Mouse (Mus musculus) myocyte (in vitro differentiated cells): ENCODE data around the gene Tspan18. TPM values are rescaled to one million over a fixed set of nuclear protein-coding genes. Genes with fewer than 3 reads are reported as not detected.
A peak's percentile ranks its signal among the peaks of the same experiment; 100 is the strongest.

Experiments used
- H3K27me3 ChIP-seq: one replicate; pipeline ENCODE4 v1.6.1; 2011; ENCODE audit not compliant: control insufficient read depth, insufficient read depth, insufficient read length
- H3K36me3 ChIP-seq: one replicate; pipeline ENCODE4 v1.6.1; 2011; ENCODE audit not compliant: control insufficient read depth, insufficient read depth
- H3K4me2 ChIP-seq: one replicate; pipeline ENCODE4 v1.6.1; 2011; ENCODE audit warnings: low read depth, control low read depth
- H3K4me3 ChIP-seq: one replicate; pipeline ENCODE4 v1.5.1; 2011; ENCODE audit warnings: mild to moderate bottlenecking, control low read depth, moderate library complexity
- H3K79me2 ChIP-seq: one replicate; pipeline ENCODE4 v1.6.1; 2011; ENCODE audit not compliant: control insufficient read depth, insufficient read depth
- H3ac ChIP-seq: one replicate; pipeline ENCODE4 v1.6.1; 2011; ENCODE audit not compliant: control insufficient read depth, insufficient read length
- CEBPB ChIP-seq: IDR thresholded peaks from 2 replicates; pipeline ENCODE4 v1.6.1; 2011; ENCODE audit warnings: mild to moderate bottlenecking, moderate library complexity; ENCODE audit not compliant: poor library complexity, insufficient read depth, severe bottlenecking
- E2F4 ChIP-seq: IDR thresholded peaks from one replicate; pipeline ENCODE4 v1.6.1; 2011; ENCODE audit warnings: mild to moderate bottlenecking, control low read depth, moderate library complexity; ENCODE audit not compliant: insufficient read depth
- MAX ChIP-seq: IDR thresholded peaks from one replicate; pipeline ENCODE4 v1.6.1; 2011; ENCODE audit warnings: low read depth, mild to moderate bottlenecking, control low read depth
- MYOD1 ChIP-seq, 3 experiments: IDR thresholded peaks; one replicate each; pipeline ENCODE4 v1.6.1; 2011; ENCODE audit warnings: control low read depth in 2 of 3, low read depth in 2 of 3, mild to moderate bottlenecking in 2 of 3, moderate library complexity in 1 of 3; ENCODE audit not compliant: insufficient read length in 2 of 3, control insufficient read depth in 1 of 3
- MYOG ChIP-seq, 3 experiments: IDR thresholded peaks; one replicate each; pipeline ENCODE4 v1.6.1; 2011; ENCODE audit warnings: control low read depth in 2 of 3, low read depth in 2 of 3, mild to moderate bottlenecking in 2 of 3; ENCODE audit not compliant: insufficient read length in 2 of 3, control insufficient read depth in 1 of 3, insufficient read depth in 1 of 3
- POLR2A ChIP-seq: IDR thresholded peaks from one replicate; pipeline ENCODE4 v1.6.1; 2011; ENCODE audit warnings: low read depth, mild to moderate bottlenecking, control low read depth, moderate library complexity; ENCODE audit not compliant: insufficient read length
- POLR2AphosphoS2 ChIP-seq: IDR thresholded peaks from one replicate; pipeline ENCODE4 v1.6.1; 2011; ENCODE audit warnings: low read depth, control low read depth; ENCODE audit not compliant: insufficient read length
- REST ChIP-seq: IDR thresholded peaks from one replicate; pipeline ENCODE4 v1.6.1; 2011; ENCODE audit warnings: mild to moderate bottlenecking, control low read depth, moderate library complexity; ENCODE audit not compliant: insufficient read depth, insufficient read length
- SRF ChIP-seq: IDR thresholded peaks from one replicate; pipeline ENCODE4 v1.6.1; 2011; ENCODE audit warnings: low read depth; ENCODE audit not compliant: control insufficient read depth, insufficient read length
- TCF12 ChIP-seq: IDR thresholded peaks from one replicate; pipeline ENCODE4 v1.6.1; 2011; ENCODE audit warnings: mild to moderate bottlenecking, control low read depth; ENCODE audit not compliant: poor library complexity, insufficient read depth, severe bottlenecking
- TCF3 ChIP-seq: IDR thresholded peaks from one replicate; pipeline ENCODE4 v1.6.1; 2011; ENCODE audit warnings: low read depth, control low read depth; ENCODE audit not compliant: insufficient read length
- USF1 ChIP-seq: IDR thresholded peaks from one replicate; pipeline ENCODE4 v1.6.1; 2011; ENCODE audit warnings: low read depth, mild to moderate bottlenecking, control low read depth, moderate library complexity
- polyA plus RNA-seq: library from polyadenylated mRNA; unstranded; fragments of >200 nt; fragmentation: generic; extraction: Trizol; gene quantifications from one replicate; pipeline ENCODE4 v1.2.1, GENCODE M21; 2012; ENCODE audit warnings: missing spikeins

Gene Tspan18
- polyA plus RNA-seq, 1 experiment, result 0.02 TPM

DNA sequence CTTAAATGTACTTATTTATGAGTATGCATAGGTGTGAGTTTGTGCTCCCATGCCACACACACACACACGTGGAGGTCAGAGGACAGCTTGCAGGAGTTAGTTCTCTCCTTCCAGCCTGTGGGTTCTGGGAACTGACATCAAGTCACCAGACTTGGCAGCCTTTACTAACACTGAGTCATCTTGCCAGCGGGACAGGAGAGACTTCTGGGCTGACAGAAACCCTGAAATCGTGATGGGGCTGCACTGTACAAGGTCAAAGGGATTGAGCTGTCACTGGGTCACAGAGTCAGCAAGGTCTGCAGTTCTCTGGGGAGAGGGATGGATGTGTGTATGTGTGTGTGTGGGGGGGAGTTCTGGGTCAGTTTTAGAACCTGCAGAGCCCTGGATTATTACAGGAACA is 36.6 kb downstream of the Tspan18 start:
- Histone ChIP-seq H3K4me2 (peak overlapping the region; percentile 40), H3K4me3 (no peak overlapping the region), H3K79me2 (no peaks in the 10 kb centered on the region), H3ac (no peak overlapping the region), H3K36me3 (no peaks in the 10 kb centered on the region), H3K27me3 (peaks cover 17% of the 10 kb centered on the region)
- TF ChIP-seq MYOD1 (IDR thresholded peaks at IDR 0.05; ENCODE audit: control insufficient read depth in 1 of 3, insufficient read length in 2 of 3, low read depth in 2 of 3) (no peak), SRF (no peak), TCF12 (no peak), POLR2AphosphoS2 (no peak), E2F4 (no peak), USF1 (no peak), POLR2A (no peak), TCF3 (no peak), REST (no peak), MYOG (IDR thresholded peaks at IDR 0.05; ENCODE audit: control insufficient read depth in 1 of 3, insufficient read depth in 1 of 3, insufficient read length in 2 of 3, low read depth in 2 of 3) (no peak), MAX (no peak), CEBPB (no peak)

DNA sequence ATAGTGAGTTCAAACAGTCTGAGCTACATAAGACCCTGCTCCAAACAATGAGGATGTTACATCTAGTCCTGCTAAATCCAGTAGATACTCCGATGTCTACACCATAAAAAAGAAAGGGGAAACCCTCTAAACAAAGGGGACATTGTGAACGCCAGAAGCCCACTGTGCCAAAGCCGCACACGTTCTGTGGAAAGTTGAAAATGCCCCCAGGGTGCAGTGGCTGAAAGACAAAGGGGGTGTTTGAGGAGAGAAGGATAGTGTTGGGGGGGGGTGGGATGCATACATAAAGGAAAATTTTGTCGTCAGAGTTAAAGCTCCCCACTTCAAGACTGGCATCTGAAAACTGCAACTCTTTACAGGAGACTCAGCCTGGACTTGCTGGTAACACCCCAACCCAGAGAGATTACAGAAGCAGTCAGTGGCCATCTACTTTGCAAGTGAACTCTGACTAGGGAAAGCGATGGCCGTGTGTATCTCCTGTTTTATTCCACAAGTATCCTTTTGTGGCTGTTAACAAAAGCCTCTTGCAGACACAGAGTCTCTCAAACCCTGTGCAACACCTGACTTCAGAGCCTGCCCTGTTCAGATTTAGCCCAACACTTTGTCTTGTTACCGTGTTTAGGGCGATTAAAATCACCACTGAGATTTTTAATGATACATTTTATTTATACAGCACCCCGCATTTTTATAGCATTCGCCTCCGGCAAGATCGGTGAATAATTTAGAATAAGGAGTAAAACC is 42.9 kb downstream of the Tspan18 start:
- Histone ChIP-seq H3K4me3 (no peak overlapping the region), H3K36me3 (no peaks in the 10 kb centered on the region), H3K4me2 (no peak overlapping the region), H3K79me2 (no peaks in the 10 kb centered on the region), H3K27me3 (no peaks in the 10 kb centered on the region), H3ac (no peak overlapping the region)
- no peak for TF ChIP-seq POLR2A
- TF ChIP-seq MAX, result no peak
- TF ChIP-seq POLR2AphosphoS2, result no peak
- TF ChIP-seq REST, result no peak
- no peak for TF ChIP-seq USF1
- TF ChIP-seq TCF12, result no peak
- TF ChIP-seq MYOG (IDR thresholded peaks at IDR 0.05; ENCODE audit: control insufficient read depth in 1 of 3, insufficient read depth in 1 of 3, insufficient read length in 2 of 3, low read depth in 2 of 3), result no peak

DNA sequence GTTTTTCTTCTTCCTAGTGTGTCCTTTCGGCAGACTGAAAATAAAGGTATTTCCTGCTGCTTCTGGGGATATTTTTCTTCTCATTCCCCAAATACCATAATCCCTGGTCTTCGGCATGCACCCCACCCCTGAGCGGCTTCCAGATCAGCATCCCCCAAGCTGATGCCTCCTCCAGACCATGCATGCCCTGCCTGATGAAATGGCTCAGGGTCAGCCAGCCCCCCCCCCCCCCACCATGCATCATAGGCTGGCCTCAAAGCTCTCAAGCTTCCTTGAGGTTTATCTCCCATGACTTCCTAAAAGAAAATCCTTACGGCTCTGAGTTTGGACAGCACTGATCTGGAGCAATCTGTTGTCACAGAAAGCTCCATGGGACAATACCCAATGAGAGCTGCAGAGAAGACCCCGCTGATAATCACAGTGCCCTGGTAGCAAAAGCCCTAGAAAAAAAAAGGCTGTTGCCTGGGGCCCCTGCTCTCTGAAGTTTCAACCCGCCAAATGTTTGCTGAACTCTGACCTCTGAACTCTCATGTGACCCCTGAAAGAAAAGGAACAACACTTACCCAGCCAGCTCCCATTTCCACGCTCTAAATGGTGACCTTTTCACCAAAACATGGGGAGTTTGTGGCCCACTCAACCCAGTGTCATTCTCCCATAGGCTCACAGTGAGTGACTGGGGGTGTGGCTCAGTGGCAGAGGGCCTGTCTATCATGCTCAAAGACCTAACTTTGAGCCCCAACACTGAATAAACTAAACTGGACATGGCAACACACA is 43.8 kb downstream of the Tspan18 start:
- Histone ChIP-seq H3K4me2 (no peak overlapping the region), H3K27me3 (no peaks in the 10 kb centered on the region), H3K36me3 (no peaks in the 10 kb centered on the region), H3K79me2 (no peaks in the 10 kb centered on the region), H3ac (no peak overlapping the region), H3K4me3 (no peak overlapping the region)
- TF ChIP-seq CEBPB, result no peak
- no peak for TF ChIP-seq USF1
- TF ChIP-seq REST, result no peak
- TF ChIP-seq TCF3, result no peak
- no peak for TF ChIP-seq E2F4

DNA sequence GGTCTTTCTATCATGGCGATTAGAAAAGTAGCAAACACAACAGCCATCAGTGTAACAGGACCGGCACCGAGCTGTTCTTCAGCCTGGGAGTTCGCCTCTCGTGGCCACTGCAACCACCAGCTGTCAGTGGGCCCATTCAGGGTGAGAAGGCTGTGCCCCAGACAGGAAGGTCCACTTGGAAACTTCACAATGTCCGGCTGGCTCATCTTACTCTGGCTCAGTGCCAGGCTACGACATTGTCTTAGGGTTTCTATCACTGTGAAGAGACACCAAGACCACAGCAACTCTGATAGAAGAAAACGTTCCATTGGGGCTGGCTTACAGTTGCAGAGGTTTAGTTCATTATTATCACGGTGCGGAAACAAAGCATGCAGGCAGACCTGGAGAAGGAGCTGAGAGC is 45.1 kb downstream of the Tspan18 start:
- H3K27me3 ChIP-seq, result no peaks in the 10 kb centered on the region
- H3K36me3 ChIP-seq, result no peaks in the 10 kb centered on the region
- TF ChIP-seq SRF, result no peak
- no peak for TF ChIP-seq E2F4
- TF ChIP-seq TCF3, result no peak
- TF ChIP-seq POLR2A, result no peak
- TF ChIP-seq REST, result no peak
- no peak for TF ChIP-seq MAX
- no peak for TF ChIP-seq POLR2AphosphoS2
- no peak overlapping the region for H3ac ChIP-seq
- H3K79me2 ChIP-seq, result no peaks in the 10 kb centered on the region
- H3K4me2 ChIP-seq, result no peak overlapping the region
- H3K4me3 ChIP-seq, result no peak overlapping the region

DNA sequence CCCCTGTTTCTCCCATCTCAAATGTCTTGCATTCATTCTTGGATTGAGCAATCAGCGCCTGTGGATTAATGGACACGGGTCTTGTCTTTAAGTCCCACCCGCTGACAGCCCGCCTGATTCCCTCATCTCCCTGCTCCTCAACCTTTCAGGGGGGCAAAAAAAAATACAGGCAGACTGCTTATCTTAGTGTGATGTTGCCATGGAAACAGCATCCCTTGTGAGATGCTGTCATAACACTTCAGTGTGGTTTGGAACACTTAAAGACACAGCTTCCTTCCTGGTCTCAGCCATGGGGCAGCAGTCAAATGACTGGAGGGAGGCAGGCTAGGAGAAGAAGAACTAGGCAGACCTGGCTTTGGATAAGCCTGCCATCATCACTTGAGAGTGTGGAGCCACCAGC is 47.0 kb downstream of the Tspan18 start:
- Histone ChIP-seq H3K4me3 (no peak overlapping the region), H3K27me3 (no peaks in the 10 kb centered on the region), H3K36me3 (no peaks in the 10 kb centered on the region), H3K4me2 (no peak overlapping the region), H3ac (no peak overlapping the region), H3K79me2 (no peaks in the 10 kb centered on the region)
- no peak for TF ChIP-seq MYOD1 (IDR thresholded peaks at IDR 0.05; ENCODE audit: control insufficient read depth in 1 of 3, insufficient read length in 2 of 3, low read depth in 2 of 3)
